Mouse (Mus musculus) thymus, postnatal 14 days (tissue): ENCODE measurements around the gene Rtp3.
A peak's percentile ranks its signal among the peaks of the same experiment; 100 is the strongest.

Source experiments
- DNase-seq: peaks from one replicate; pipeline ENCODE4 v3.0.0; 2021

Gene Rtp3

GRCm38 (mm10) chr9:110990204-110990603, at the start of gene Rtp3:
TSS of gene Rtp3 (minus strand) at chr9:110990583.
- no peak for DNase-seq

GRCm38 (mm10) chr9:111039966-111040365, 49.6 kb upstream of the Rtp3 start:
- DNase-seq: no peak

GRCm38 (mm10) chr9:111033717-111034116, 43.3 kb upstream of the Rtp3 start:
- DNase-seq: no peak

- DNase-seq: no peak
Observed at GRCm38 (mm10) chr9:111026791-111027190, 36.4 kb upstream of the Rtp3 start.

- no peak for DNase-seq
Observed at GRCm38 (mm10) chr9:111019022-111019421, 28.6 kb upstream of the Rtp3 start, which contains the start of gene Ltf. TSS of gene Ltf (plus strand) at chr9:111019271.

GRCm38 (mm10) chr9:111015658-111016057, 25.3 kb upstream of the Rtp3 start:
- DNase-seq: no peak

GRCm38 (mm10) chr9:111012041-111012440, 21.7 kb upstream of the Rtp3 start:
- no peak for DNase-seq

- no peak for DNase-seq
Observed at GRCm38 (mm10) chr9:111011550-111011949, 21.2 kb upstream of the Rtp3 start.

GRCm38 (mm10) chr9:111009763-111010162, 19.4 kb upstream of the Rtp3 start:
- DNase-seq: no peak

- no peak for DNase-seq
Observed at GRCm38 (mm10) chr9:111006544-111006943, 16.2 kb upstream of the Rtp3 start.

GRCm38 (mm10) chr9:111003279-111003678, 12.9 kb upstream of the Rtp3 start:
- no peak for DNase-seq

GRCm38 (mm10) chr9:111001621-111002020, 11.2 kb upstream of the Rtp3 start:
- DNase-seq: no peak

GRCm38 (mm10) chr9:110999856-111000255, 9.5 kb upstream of the Rtp3 start:
- DNase-seq: no peak

- no peak for DNase-seq
Observed at GRCm38 (mm10) chr9:110999056-110999455, 8.7 kb upstream of the Rtp3 start.

GRCm38 (mm10) chr9:110997245-110997644, 6.9 kb upstream of the Rtp3 start:
- DNase-seq: peak; percentile 82

- peak; percentile 87 for DNase-seq
Observed at GRCm38 (mm10) chr9:110994716-110995172, 4.4 kb upstream of the Rtp3 start.

- DNase-seq: no peak
Observed at GRCm38 (mm10) chr9:110993281-110993709, 2.9 kb upstream of the Rtp3 start.

- DNase-seq: no peak
Observed at GRCm38 (mm10) chr9:110989543-110989942, 840 bp downstream of the Rtp3 start.

GRCm38 (mm10) chr9:110989141-110989540, 1.2 kb downstream of the Rtp3 start:
- no peak for DNase-seq

- no peak for DNase-seq
Observed at GRCm38 (mm10) chr9:110988078-110988477, 2.3 kb downstream of the Rtp3 start.

GRCm38 (mm10) chr9:110987331-110987730, 3.1 kb downstream of the Rtp3 start:
- no peak for DNase-seq

GRCm38 (mm10) chr9:110985951-110986350, 4.4 kb downstream of the Rtp3 start:
- peak; percentile 10 for DNase-seq

GRCm38 (mm10) chr9:110985541-110985940, 4.8 kb downstream of the Rtp3 start:
- no peak for DNase-seq

GRCm38 (mm10) chr9:110984096-110984495, 6.3 kb downstream of the Rtp3 start:
- no peak for DNase-seq

- DNase-seq: no peak
Observed at GRCm38 (mm10) chr9:110982351-110982750, 8.0 kb downstream of the Rtp3 start.

GRCm38 (mm10) chr9:110979411-110979810, 11.0 kb downstream of the Rtp3 start:
- no peak for DNase-seq
